Mouse (Mus musculus) brain, embryonic 14.5 days (tissue): ENCODE results near the gene Orc3.

ENCODE experiments used
- CTCF ChIP-seq: fragments of 200-500 bp; IDR thresholded peaks from 2 replicates; pipeline ENCODE4 v1.5.1; 2012; ENCODE audit warnings: inconsistent platforms, mild to moderate bottlenecking, moderate library complexity, borderline replicate concordance; ENCODE audit not compliant: insufficient read depth, insufficient read length; ENCODE audit errors: extremely low read depth
- POLR2A ChIP-seq: fragments of 200-500 bp; IDR thresholded peaks from 2 replicates; pipeline ENCODE4 v1.6.1; 2012; ENCODE audit warnings: mild to moderate bottlenecking, inconsistent platforms, borderline replicate concordance; ENCODE audit not compliant: poor library complexity, insufficient read depth, insufficient read length, severe bottlenecking; ENCODE audit errors: extremely low read depth

GRCm38 (mm10) chr4:34522846-34523245 is 91.9 kb downstream of the Orc3 start:
- no peak for TF ChIP-seq CTCF
- TF ChIP-seq POLR2A: no peak
